Mouse (Mus musculus): ENCODE data around the gene Spag6l. TPM values are rescaled to one million over a fixed set of nuclear protein-coding genes. Genes with fewer than 3 reads are reported as not detected.
"Not testable (repeated sequence)": the region's sequence is repeated elsewhere in the genome, so short reads cannot be mapped to it uniquely, and the experiment has no call there.

The Spag6l gene
- polyA plus RNA-seq, 1 experiment, result 1.2 TPM

- Histone ChIP-seq H3K9me3 (replicated peaks; ENCODE audit: control insufficient read depth, insufficient read depth, low read length, poor library complexity, severe bottlenecking) (no peaks in the 10 kb centered on the region), H3K27me3 (ENCODE audit: control insufficient read depth, insufficient read depth, low read length, poor library complexity, severe bottlenecking) (no peaks in the 10 kb centered on the region), H3K36me3 (ENCODE audit: control insufficient read depth, insufficient read depth, low read length, poor library complexity, severe bottlenecking) (no peaks in the 10 kb centered on the region), H3K4me1 (ENCODE audit: control insufficient read depth, insufficient read depth, low read length) (peaks cover 7% of the 10 kb centered on the region), H3K9ac (ENCODE audit: low read depth, poor library complexity, severe bottlenecking) (peak overlapping the region; percentile 42; the same call in 1 of the 2 replicates), H3K4me3 (ENCODE audit: low read depth, low read length) (no peak overlapping the region), H3K27ac (ENCODE audit: insufficient read depth, low read length) (peak overlapping the region; percentile 95)
- no peak for TF ChIP-seq CTCF (IDR thresholded peaks at IDR 0.05; ENCODE audit: low read depth, low read length)
- TF ChIP-seq POLR2A (IDR thresholded peaks at IDR 0.05; ENCODE audit: insufficient read depth, low read length), result no peak
- no peak for TF ChIP-seq EP300 (IDR thresholded peaks at IDR 0.05; ENCODE audit: insufficient read depth, low read depth, low read length)
These were observed 36.0 kb upstream of the Spag6l start for GRCm38 (mm10) chr16:16865217-16865616.

- Histone ChIP-seq H3K4me3 (ENCODE audit: low read depth, low read length) (no peak within 1 kb of the TSS), H3K36me3 (ENCODE audit: control insufficient read depth, insufficient read depth, low read length, poor library complexity, severe bottlenecking) (no peaks in the 10 kb centered on the region), H3K4me1 (ENCODE audit: control insufficient read depth, insufficient read depth, low read length) (peaks cover 7% of the 10 kb centered on the region), H3K9me3 (replicated peaks; ENCODE audit: control insufficient read depth, insufficient read depth, low read length, poor library complexity, severe bottlenecking) (no peaks in the 10 kb centered on the region), H3K9ac (ENCODE audit: low read depth, poor library complexity, severe bottlenecking) (no peak within 1 kb of the TSS), H3K27me3 (ENCODE audit: control insufficient read depth, insufficient read depth, low read length, poor library complexity, severe bottlenecking) (no peaks in the 10 kb centered on the region), H3K27ac (ENCODE audit: insufficient read depth, low read length) (peak within 1 kb of the TSS; percentile 95)
- TF ChIP-seq POLR2A (IDR thresholded peaks at IDR 0.05; ENCODE audit: insufficient read depth, low read length) (no peak), CTCF (IDR thresholded peaks at IDR 0.05; ENCODE audit: low read depth, low read length) (no peak), EP300 (IDR thresholded peaks at IDR 0.05; ENCODE audit: insufficient read depth, low read depth, low read length) (no peak)
These were observed 34.7 kb upstream of the Spag6l start, which contains the start of gene Igll1 for GRCm38 (mm10) chr16:16863978-16864377. TSS of gene Igll1 (minus strand) at chr16:16863985.

- no peak overlapping the region for H3K4me3 ChIP-seq (ENCODE audit: low read depth, low read length)
- H3K9me3 ChIP-seq (replicated peaks; ENCODE audit: control insufficient read depth, insufficient read depth, low read length, poor library complexity, severe bottlenecking), result no peaks in the 10 kb centered on the region
- no peak overlapping the region for H3K9ac ChIP-seq (ENCODE audit: low read depth, poor library complexity, severe bottlenecking)
- H3K27me3 ChIP-seq (ENCODE audit: control insufficient read depth, insufficient read depth, low read length, poor library complexity, severe bottlenecking), result no peaks in the 10 kb centered on the region
- peaks cover 7% of the 10 kb centered on the region for H3K4me1 ChIP-seq (ENCODE audit: control insufficient read depth, insufficient read depth, low read length)
- TF ChIP-seq CTCF (IDR thresholded peaks at IDR 0.05; ENCODE audit: low read depth, low read length), result no peak
- no peak for TF ChIP-seq EP300 (IDR thresholded peaks at IDR 0.05; ENCODE audit: insufficient read depth, low read depth, low read length)
- TF ChIP-seq POLR2A (IDR thresholded peaks at IDR 0.05; ENCODE audit: insufficient read depth, low read length), result no peak
- no peaks in the 10 kb centered on the region for H3K36me3 ChIP-seq (ENCODE audit: control insufficient read depth, insufficient read depth, low read length, poor library complexity, severe bottlenecking)
- no peak overlapping the region for H3K27ac ChIP-seq (ENCODE audit: insufficient read depth, low read length)
These were observed 33.0 kb upstream of the Spag6l start for GRCm38 (mm10) chr16:16862288-16862687.

- Histone ChIP-seq H3K27ac (ENCODE audit: insufficient read depth, low read length) (no peak overlapping the region), H3K9me3 (replicated peaks; ENCODE audit: control insufficient read depth, insufficient read depth, low read length, poor library complexity, severe bottlenecking) (no peaks in the 10 kb centered on the region), H3K36me3 (ENCODE audit: control insufficient read depth, insufficient read depth, low read length, poor library complexity, severe bottlenecking) (no peaks in the 10 kb centered on the region), H3K4me1 (ENCODE audit: control insufficient read depth, insufficient read depth, low read length) (no peaks in the 10 kb centered on the region), H3K4me3 (ENCODE audit: low read depth, low read length) (no peak overlapping the region), H3K9ac (ENCODE audit: low read depth, poor library complexity, severe bottlenecking) (no peak overlapping the region), H3K27me3 (ENCODE audit: control insufficient read depth, insufficient read depth, low read length, poor library complexity, severe bottlenecking) (no peaks in the 10 kb centered on the region)
- TF ChIP-seq POLR2A (IDR thresholded peaks at IDR 0.05; ENCODE audit: insufficient read depth, low read length) (no peak), EP300 (IDR thresholded peaks at IDR 0.05; ENCODE audit: insufficient read depth, low read depth, low read length) (no peak), CTCF (IDR thresholded peaks at IDR 0.05; ENCODE audit: low read depth, low read length) (no peak)
These were observed 27.6 kb upstream of the Spag6l start for GRCm38 (mm10) chr16:16856731-16857476.

- H3K4me1 ChIP-seq (ENCODE audit: control insufficient read depth, insufficient read depth, low read length); H3K9ac ChIP-seq (ENCODE audit: low read depth, poor library complexity, severe bottlenecking); H3K4me3 ChIP-seq (ENCODE audit: low read depth, low read length); H3K36me3 ChIP-seq (ENCODE audit: control insufficient read depth, insufficient read depth, low read length, poor library complexity, severe bottlenecking); H3K9me3 ChIP-seq (replicated peaks; ENCODE audit: control insufficient read depth, insufficient read depth, low read length, poor library complexity, severe bottlenecking); H3K27ac ChIP-seq (ENCODE audit: insufficient read depth, low read length); H3K27me3 ChIP-seq (ENCODE audit: control insufficient read depth, insufficient read depth, low read length, poor library complexity, severe bottlenecking): not testable (repeated sequence)
These were observed 26.8 kb upstream of the Spag6l start for GRCm38 (mm10) chr16:16856054-16856453.

GRCm38 (mm10) chr16:16855541-16855940 lies 26.3 kb upstream of the Spag6l start:
- TF ChIP-seq EP300 (IDR thresholded peaks at IDR 0.05; ENCODE audit: insufficient read depth, low read depth, low read length), result no peak
- no peak for TF ChIP-seq CTCF (IDR thresholded peaks at IDR 0.05; ENCODE audit: low read depth, low read length)
- no peak for TF ChIP-seq POLR2A (IDR thresholded peaks at IDR 0.05; ENCODE audit: insufficient read depth, low read length)
- Histone ChIP-seq H3K27me3 (ENCODE audit: control insufficient read depth, insufficient read depth, low read length, poor library complexity, severe bottlenecking) (no peaks in the 10 kb centered on the region), H3K9ac (ENCODE audit: low read depth, poor library complexity, severe bottlenecking) (no peak overlapping the region), H3K36me3 (ENCODE audit: control insufficient read depth, insufficient read depth, low read length, poor library complexity, severe bottlenecking) (no peaks in the 10 kb centered on the region), H3K4me1 (ENCODE audit: control insufficient read depth, insufficient read depth, low read length) (no peaks in the 10 kb centered on the region), H3K9me3 (replicated peaks; ENCODE audit: control insufficient read depth, insufficient read depth, low read length, poor library complexity, severe bottlenecking) (no peaks in the 10 kb centered on the region), H3K27ac (ENCODE audit: insufficient read depth, low read length) (no peak overlapping the region), H3K4me3 (ENCODE audit: low read depth, low read length) (no peak overlapping the region)

Data from ES-Bruce4 (cell line).